Mouse (Mus musculus) lung, adult 2 months (tissue): ENCODE measurements around the gene Tmem141.

Experiments used
- CTCF ChIP-seq: fragments of 200-500 bp; IDR thresholded peaks from 2 replicates; pipeline ENCODE4 v1.5.1; 2011; ENCODE audit warnings: mild to moderate bottlenecking, low read length, control low read depth; ENCODE audit not compliant: insufficient read depth
- POLR2A ChIP-seq: fragments of 200-500 bp; IDR thresholded peaks from 2 replicates; pipeline ENCODE4 v1.6.1; 2011; ENCODE audit warnings: low read depth, mild to moderate bottlenecking, control low read depth, low read length, borderline replicate concordance; ENCODE audit errors: extremely low read depth

DNA sequence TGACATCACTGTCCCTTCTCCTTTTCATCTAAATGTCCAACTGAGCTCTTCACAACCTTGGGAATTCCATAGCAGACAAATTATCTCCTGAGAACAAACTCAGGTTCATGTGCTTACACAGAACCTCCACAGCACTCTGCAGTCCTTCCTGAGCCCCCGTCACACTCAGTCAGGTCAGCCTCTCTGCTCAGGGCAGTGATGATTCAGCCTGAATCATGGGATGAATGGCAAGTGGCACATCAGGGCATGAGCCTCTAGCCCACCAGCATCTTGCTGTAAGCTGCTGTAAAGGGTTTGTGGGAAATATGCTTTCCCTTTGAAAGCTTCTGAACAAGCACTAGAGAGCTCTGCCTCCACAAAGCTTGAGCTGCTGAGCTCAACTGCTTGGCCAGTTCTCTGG is 23.1 kb downstream of the Tmem141 start:
- no peak for TF ChIP-seq CTCF
- no peak for TF ChIP-seq POLR2A
